Mouse (Mus musculus): ENCODE results near the gene Exoc2.

DNA sequence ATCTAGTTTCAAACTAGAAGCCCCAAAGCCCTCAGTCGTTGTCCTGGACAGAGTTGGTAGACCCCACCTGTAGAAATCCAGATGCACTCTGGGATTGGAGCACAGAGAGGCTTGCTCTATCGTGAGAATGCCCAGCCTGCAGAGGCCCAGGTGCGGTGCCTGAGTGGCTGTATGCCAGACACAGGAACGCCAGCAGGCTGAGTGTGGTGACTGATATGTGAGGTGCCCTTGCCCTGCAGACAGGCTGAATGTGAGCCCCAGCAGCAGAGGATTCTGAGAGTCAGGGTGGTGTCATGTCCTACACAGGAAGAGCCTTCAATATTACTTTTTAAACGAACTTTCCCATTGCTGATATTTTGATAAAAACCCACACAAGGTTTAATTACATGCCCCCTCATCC lies 208.0 kb downstream of the Exoc2 start:
- TF ChIP-seq CTCF (conservative IDR thresholded peaks at IDR 0.05; ENCODE audit: low read length): no peak
- TF ChIP-seq NANOG (IDR thresholded peaks at IDR 0.05; ENCODE audit: borderline replicate concordance, low read length): no peak
- no peak for TF ChIP-seq POU5F1 (IDR thresholded peaks at IDR 0.05; ENCODE audit: borderline replicate concordance, low read length)

Measured in E14TG2a.4 (cell line).